ENCODE assay signal across 11 mouse cellular contexts in genomic region chr7:64850791-64851190, GRCm38 (mm10). TPM values are rescaled to one million over a fixed set of nuclear protein-coding genes. Genes with fewer than 3 reads are reported as not detected.
DNase-seq lines count a peak whose midpoint lies in the region; ATAC-seq and TF ChIP-seq lines count a peak whose summit lies in the region.
"Had no signal": no experiment of that assay in that cellular context is flagged by ENCODE, and none has a peak within 500 bp of the region (broad histone marks: within the 10 kb centered on the region; RNA-seq: fewer than 3 reads in every experiment).

No protein-coding gene starts in this region.

- H3K27me3 ChIP-seq in liver, postnatal 0 days (ENCODE audit: insufficient read depth, low read length): no peaks in the 10 kb centered on the region
- no peaks in the 10 kb centered on the region for H3K27me3 ChIP-seq in liver, embryonic 12.5 days (replicated peaks)
- no peaks in the 10 kb centered on the region for H3K27me3 ChIP-seq in stomach, postnatal 0 days (ENCODE audit: control insufficient read depth, insufficient read depth, low read length)
- H3K27me3 ChIP-seq: embryonic facial prominence, embryonic 13.5 days had no signal

- no peak for ATAC-seq in liver, postnatal 0 days
- ATAC-seq in liver, embryonic 12.5 days: no peak
- ATAC-seq in stomach, postnatal 0 days (ENCODE audit: low FRiP score, low TSS enrichment): no peak

- no peak overlapping the region for H3K9ac ChIP-seq in liver, postnatal 0 days (replicated peaks)
- no peak overlapping the region for H3K9ac ChIP-seq in liver, embryonic 12.5 days
- no peak overlapping the region for H3K9ac ChIP-seq in stomach, postnatal 0 days (ENCODE audit: low read length)
- H3K9ac ChIP-seq: embryonic facial prominence, embryonic 13.5 days had no signal

- WGBS in liver, postnatal 0 days (ENCODE audit: insufficient replicate concordance): 34% methylated on average over 3 of the region's 3 CpGs
- WGBS in liver, embryonic 12.5 days (ENCODE audit: insufficient replicate concordance): 29% methylated on average over 3 of the region's 3 CpGs
- WGBS in stomach, postnatal 0 days: 26% methylated on average over 3 of the region's 3 CpGs

- H3K9me3 ChIP-seq in liver, postnatal 0 days (ENCODE audit: low read length): no peaks in the 10 kb centered on the region
- H3K9me3 ChIP-seq in liver, embryonic 12.5 days (replicated peaks): no peaks in the 10 kb centered on the region
- H3K9me3 ChIP-seq in stomach, postnatal 0 days (ENCODE audit: control insufficient read depth, low read length): no peaks in the 10 kb centered on the region
- H3K9me3 ChIP-seq: embryonic facial prominence, embryonic 13.5 days had no signal

- no peak for TF ChIP-seq CTCF in liver, postnatal 0 days (IDR thresholded peaks at IDR 0.05; ENCODE audit: low read depth)
- no peak for TF ChIP-seq CTCF in stomach, postnatal 0 days (IDR thresholded peaks at IDR 0.05; ENCODE audit: low read depth)

- TF ChIP-seq EP300 in liver, postnatal 0 days (IDR thresholded peaks at IDR 0.05; ENCODE audit: low read depth): no peak
- TF ChIP-seq EP300 in stomach, postnatal 0 days (optimal IDR thresholded peaks at IDR 0.05): no peak

- H3K4me3 ChIP-seq in liver, postnatal 0 days (ENCODE audit: low read depth, low read length): no peak overlapping the region
- H3K4me3 ChIP-seq in liver, embryonic 12.5 days: no peak overlapping the region
- no peak overlapping the region for H3K4me3 ChIP-seq in stomach, postnatal 0 days (ENCODE audit: low read depth, low read length)
- H3K4me3 ChIP-seq: embryonic facial prominence, embryonic 13.5 days; gastrocnemius, adult 2 months had no signal

- DNase-seq in adrenal gland, postnatal 14 days: peak; percentile 73
- no peak for DNase-seq in adrenal gland, postnatal 4 days (ENCODE audit: low spot score in 2 of 2)
- DNase-seq in liver, postnatal 0 days: peak; percentile 49
- peak; percentile 54 for DNase-seq in embryo, embryonic 11 days
- DNase-seq in stomach, postnatal 0 days (ENCODE audit: low spot score): peak; percentile 65
- no peak for DNase-seq in cerebellum, postnatal 25 days
- no peak for DNase-seq in frontal cortex, adult 2 months (ENCODE audit: extremely low spot score in 1 of 2, low spot score in 1 of 2)
- DNase-seq: gastrocnemius, adult 2 months; left cerebral cortex, postnatal 4 days had no signal

- H3K27ac ChIP-seq in liver, postnatal 0 days (ENCODE audit: low read depth): no peak overlapping the region
- no peak overlapping the region for H3K27ac ChIP-seq in liver, embryonic 12.5 days
- H3K27ac ChIP-seq in stomach, postnatal 0 days (replicated peaks): no peak overlapping the region
- H3K27ac ChIP-seq: embryonic facial prominence, embryonic 13.5 days; gastrocnemius, adult 2 months had no signal

- no peaks in the 10 kb centered on the region for H3K36me3 ChIP-seq in liver, postnatal 0 days (replicated peaks; ENCODE audit: insufficient read depth, low read length)
- no peaks in the 10 kb centered on the region for H3K36me3 ChIP-seq in liver, embryonic 12.5 days
- H3K36me3 ChIP-seq in stomach, postnatal 0 days (ENCODE audit: control insufficient read depth, insufficient read depth, low read length): no peaks in the 10 kb centered on the region
- H3K36me3 ChIP-seq: embryonic facial prominence, embryonic 13.5 days had no signal

- no peak overlapping the region for H3K4me2 ChIP-seq in liver, postnatal 0 days (ENCODE audit: low read depth, low read length)
- no peak overlapping the region for H3K4me2 ChIP-seq in liver, embryonic 12.5 days
- no peak overlapping the region for H3K4me2 ChIP-seq in stomach, postnatal 0 days (replicated peaks; ENCODE audit: low read depth)
- H3K4me2 ChIP-seq: embryonic facial prominence, embryonic 13.5 days had no signal

- no peaks in the 10 kb centered on the region for H3K4me1 ChIP-seq in liver, postnatal 0 days (ENCODE audit: insufficient read depth)
- no peaks in the 10 kb centered on the region for H3K4me1 ChIP-seq in liver, embryonic 12.5 days
- H3K4me1 ChIP-seq in stomach, postnatal 0 days (replicated peaks; ENCODE audit: control insufficient read depth, insufficient read depth): no peaks in the 10 kb centered on the region
- H3K4me1 ChIP-seq: embryonic facial prominence, embryonic 13.5 days had no signal

RNA-seq across cellular contexts. Expression of gene Nsmce3, which starts 22.0 kb away (rescaled TPM):
- total RNA-seq in adrenal gland, postnatal 14 days (2021): 7.6 and 7.7 TPM in 2 replicates
- total RNA-seq in adrenal gland, postnatal 4 days (2021): 10 to 100 TPM; 10.8 to 10.9 TPM
- polyA plus RNA-seq in liver, postnatal 0 days (2015; fragmentation: Nextera tagmentation; extraction: Ambion mirVana): 5.0 and 5.1 TPM in 2 replicates
- 7.9 and 8.2 TPM in 2 replicates for polyA plus RNA-seq in liver, embryonic 12.5 days (2016; fragmentation: Nextera tagmentation; extraction: Ambion mirVana)
- polyA plus RNA-seq in stomach, postnatal 0 days (2015; fragmentation: Nextera tagmentation; extraction: Ambion mirVana): 8.4 TPM in 2 replicates
- 7.0 and 7.5 TPM in 2 replicates for polyA plus RNA-seq in frontal cortex, adult 2 months (2012; rRNA removed)

Comparison
In these comparisons a context has a peak if more than half of its experiments do, and no peak if none do; other contexts are left out.
1. DNase-seq: peak in adrenal gland, postnatal 14 days (single experiment), liver, postnatal 0 days (single experiment), embryo, embryonic 11 days (single experiment) and stomach, postnatal 0 days (single experiment); none in adrenal gland, postnatal 4 days (0 of 2), cerebellum, postnatal 25 days (0 of 2) and frontal cortex, adult 2 months (0 of 2).